Mouse (Mus musculus) MEL (cell line): ENCODE measurements at regions not wholly inside any gene's neighbourhood (a gene's known extent, or its start where the extent isn't known, plus 50 kb on each side); places are given as distances from the start of the nearest gene placed in this dataset.

ENCODE experiments used
- DNase-seq: peaks from one replicate; pipeline ENCODE4 v3.0.0; 2011; ENCODE audit warnings: low read depth, low spot score
- H3K27ac ChIP-seq: 2 replicates; pipeline ENCODE4 v1.5.1; 2012; ENCODE audit warnings: low read depth, mild to moderate bottlenecking, control low read depth, low read length, moderate library complexity; ENCODE audit not compliant: control insufficient read depth
- H3K27me3 ChIP-seq, 2 experiments: fragments of 150-350 bp in 1 of 2; sonication (generic) in 1 of 2; 2 replicates each; pipeline ENCODE4 v1.6.1; 2012; ENCODE audit warnings: low read length in 2 of 2, mild to moderate bottlenecking in 2 of 2, improper control_type of control experiment in 1 of 2, moderate library complexity in 1 of 2; ENCODE audit not compliant: insufficient read depth in 2 of 2, control insufficient read depth in 1 of 2
- H3K36me3 ChIP-seq, 2 experiments: 2 replicates each; pipeline ENCODE4 v1.6.1; 2012 to 2014; ENCODE audit warnings: low read length in 2 of 2, improper control_type of control experiment in 1 of 2, inconsistent platforms in 1 of 2, mild to moderate bottlenecking in 1 of 2; ENCODE audit not compliant: insufficient read depth in 2 of 2, control insufficient read depth in 1 of 2
- H3K4me1 ChIP-seq, 2 experiments: fragments of 150-350 bp in 1 of 2; sonication (generic) in 1 of 2; 2 replicates each; pipeline ENCODE4 v1.6.1; 2012; ENCODE audit warnings: low read length in 2 of 2, improper control_type of control experiment in 1 of 2, mild to moderate bottlenecking in 1 of 2; ENCODE audit not compliant: insufficient read depth in 2 of 2, control insufficient read depth in 1 of 2
- H3K4me3 ChIP-seq, 2 experiments: fragments of 150-350 bp in 1 of 2; sonication (generic) in 1 of 2; 2 replicates each; pipeline ENCODE4 v1.5.1; 2012; ENCODE audit warnings: low read depth in 2 of 2, low read length in 2 of 2, mild to moderate bottlenecking in 2 of 2, moderate library complexity in 2 of 2, control low read depth in 1 of 2, improper control_type of control experiment in 1 of 2; ENCODE audit not compliant: control insufficient read depth in 1 of 2, insufficient read depth in 1 of 2
- H3K79me2 ChIP-seq: 2 replicates; pipeline ENCODE4 v1.6.1; 2012; ENCODE audit warnings: mild to moderate bottlenecking, low read length, moderate library complexity; ENCODE audit not compliant: control insufficient read depth, poor library complexity, insufficient read depth
- H3K9ac ChIP-seq: 2 replicates; pipeline ENCODE4 v1.6.1; 2012; ENCODE audit warnings: low read depth, mild to moderate bottlenecking, control low read depth, low read length, moderate library complexity; ENCODE audit not compliant: control insufficient read depth, poor library complexity, severe bottlenecking
- H3K9me3 ChIP-seq: fragments of 150-350 bp; sonication (generic); replicated peaks from 2 replicates; pipeline ENCODE4 v1.6.1; 2012; ENCODE audit warnings: mild to moderate bottlenecking, low read length, improper control_type of control experiment, moderate library complexity; ENCODE audit not compliant: insufficient read depth
- CHD1 ChIP-seq: IDR thresholded peaks from 2 replicates; pipeline ENCODE4 v1.6.1; 2012; ENCODE audit warnings: low read depth, mild to moderate bottlenecking, inconsistent platforms, low read length, improper control_type of control experiment
- CTCF ChIP-seq, 3 experiments: IDR thresholded peaks in 2 of 3; conservative IDR thresholded peaks in 1 of 3; 2 replicates each; pipeline ENCODE4 v1.5.1; 2011 to 2012; ENCODE audit warnings: low read length in 3 of 3, low read depth in 2 of 3, mild to moderate bottlenecking in 2 of 3, improper control_type of control experiment in 1 of 3, inconsistent platforms in 1 of 3, mixed read lengths in 1 of 3, moderate library complexity in 1 of 3; ENCODE audit not compliant: control insufficient read depth in 1 of 3, insufficient read depth in 1 of 3, poor library complexity in 1 of 3, severe bottlenecking in 1 of 3
- E2F4 ChIP-seq: IDR thresholded peaks from 2 replicates; pipeline ENCODE4 v1.6.1; 2011; ENCODE audit warnings: low read depth, low read length, improper control_type of control experiment, borderline replicate concordance
- ETS1 ChIP-seq: IDR thresholded peaks from 2 replicates; pipeline ENCODE4 v1.6.1; 2012; ENCODE audit warnings: low read depth, mild to moderate bottlenecking, inconsistent platforms, low read length, improper control_type of control experiment, moderate library complexity
- GABPA ChIP-seq: IDR thresholded peaks from 2 replicates; pipeline ENCODE4 v1.6.1; 2012; ENCODE audit warnings: low read depth, mild to moderate bottlenecking, inconsistent platforms, low read length, improper control_type of control experiment, moderate library complexity
- HCFC1 ChIP-seq: IDR thresholded peaks from 2 replicates; pipeline ENCODE4 v1.6.1; 2012; ENCODE audit warnings: low read depth, mild to moderate bottlenecking, inconsistent platforms, low read length, improper control_type of control experiment, moderate library complexity
- KAT2A ChIP-seq: conservative IDR thresholded peaks from 2 replicates; pipeline ENCODE4 v1.6.1; 2012; ENCODE audit warnings: low read depth, low read length, improper control_type of control experiment, inconsistent platforms
- MAFK ChIP-seq: IDR thresholded peaks from 2 replicates; pipeline ENCODE4 v1.6.1; 2011; ENCODE audit warnings: low read depth, mild to moderate bottlenecking, low read length, improper control_type of control experiment, borderline replicate concordance
- MAX ChIP-seq: IDR thresholded peaks from 2 replicates; pipeline ENCODE4 v1.6.1; 2011; ENCODE audit warnings: low read length, improper control_type of control experiment
- MEF2A ChIP-seq: IDR thresholded peaks from 2 replicates; pipeline ENCODE4 v1.6.1; 2014; ENCODE audit warnings: low read depth, mild to moderate bottlenecking, inconsistent platforms, low read length, improper control_type of control experiment; ENCODE audit not compliant: poor library complexity, insufficient replicate concordance, severe bottlenecking; ENCODE audit errors: extremely low read depth
- MXI1 ChIP-seq: IDR thresholded peaks from 2 replicates; pipeline ENCODE4 v1.6.1; 2011; ENCODE audit warnings: mild to moderate bottlenecking, low read depth, low read length, improper control_type of control experiment
- NRF1 ChIP-seq: IDR thresholded peaks from 2 replicates; pipeline ENCODE4 v1.6.1; 2014; ENCODE audit warnings: low read depth, mild to moderate bottlenecking, inconsistent platforms, low read length, improper control_type of control experiment, moderate library complexity; ENCODE audit not compliant: poor library complexity, insufficient read depth, severe bottlenecking
- POLR2A ChIP-seq, 2 experiments: IDR thresholded peaks; 2 replicates each; pipeline ENCODE4 v1.6.1; 2011 to 2012; ENCODE audit warnings: low read length in 2 of 2, mild to moderate bottlenecking in 2 of 2, control low read depth in 1 of 2, improper control_type of control experiment in 1 of 2, low read depth in 1 of 2, moderate library complexity in 1 of 2; ENCODE audit not compliant: control insufficient read depth in 1 of 2, insufficient read depth in 1 of 2, poor library complexity in 1 of 2
- RAD21 ChIP-seq: IDR thresholded peaks from 2 replicates; pipeline ENCODE4 v1.6.1; 2011; ENCODE audit warnings: mild to moderate bottlenecking, low read depth, low read length, improper control_type of control experiment
- SMC3 ChIP-seq: IDR thresholded peaks from 2 replicates; pipeline ENCODE4 v1.6.1; 2011; ENCODE audit warnings: low read depth, low read length, improper control_type of control experiment
- TAL1 ChIP-seq: IDR thresholded peaks from 2 replicates; pipeline ENCODE4 v1.6.1; 2012; ENCODE audit warnings: mild to moderate bottlenecking, inconsistent platforms, low read length, moderate library complexity, mixed read lengths
- TBP ChIP-seq: IDR thresholded peaks from 2 replicates; pipeline ENCODE4 v1.8.0; 2011; ENCODE audit warnings: low read depth, low read length, improper control_type of control experiment
- TCF12 ChIP-seq: IDR thresholded peaks from 2 replicates; pipeline ENCODE4 v1.6.1; 2014; ENCODE audit warnings: low read depth, mild to moderate bottlenecking, inconsistent platforms, low read length, improper control_type of control experiment, moderate library complexity
- UBTF ChIP-seq: IDR thresholded peaks from 2 replicates; pipeline ENCODE4 v1.6.1; 2012; ENCODE audit warnings: low read depth, mild to moderate bottlenecking, inconsistent platforms, low read length, improper control_type of control experiment, moderate library complexity, borderline replicate concordance; ENCODE audit not compliant: insufficient read depth
- USF1 ChIP-seq: IDR thresholded peaks from 2 replicates; pipeline ENCODE4 v1.6.1; 2014; ENCODE audit warnings: low read depth, mild to moderate bottlenecking, inconsistent platforms, low read length, improper control_type of control experiment, moderate library complexity
- USF2 ChIP-seq, 2 experiments: IDR thresholded peaks; 2 replicates each; pipeline ENCODE4 v1.6.1; 2011 to 2012; ENCODE audit warnings: improper control_type of control experiment in 2 of 2, low read length in 2 of 2, borderline replicate concordance in 1 of 2, inconsistent platforms in 1 of 2, low read depth in 1 of 2, mild to moderate bottlenecking in 1 of 2; ENCODE audit not compliant: insufficient read depth in 1 of 2
- ZMIZ1 ChIP-seq: IDR thresholded peaks from 2 replicates; pipeline ENCODE4 v1.6.1; 2012; ENCODE audit warnings: low read depth, mild to moderate bottlenecking, inconsistent platforms, low read length, improper control_type of control experiment, moderate library complexity

DNA sequence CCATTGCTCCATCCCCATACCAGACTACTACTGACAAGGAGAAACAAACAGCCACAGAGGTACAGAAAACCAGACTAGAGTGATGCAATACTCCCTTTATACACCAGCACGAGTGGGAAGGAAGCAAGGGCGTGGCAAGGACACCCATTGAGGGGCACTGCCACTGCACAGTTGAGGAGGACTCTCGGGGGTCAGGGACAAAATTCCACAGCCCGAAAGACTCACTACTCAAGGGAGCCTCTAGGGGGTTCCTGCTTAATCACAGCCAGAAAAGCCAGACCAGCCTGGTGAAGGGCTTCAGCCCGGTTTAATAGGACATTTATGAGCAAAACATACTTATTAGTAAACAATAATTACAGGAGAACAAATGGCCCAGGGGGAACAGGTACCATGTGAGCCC lies 146.0 kb upstream of the Zfp703 start:
- no peak overlapping the region for H3K9ac ChIP-seq
- H3K27me3 ChIP-seq: no peaks in the 10 kb centered on the region
- no peak for TF ChIP-seq MAX
- no peak for TF ChIP-seq TAL1
- no peak for TF ChIP-seq CTCF (IDR thresholded peaks at IDR 0.05 in 2 of 3, conservative IDR thresholded peaks at IDR 0.05 in 1 of 3; ENCODE audit: control insufficient read depth in 1 of 3, insufficient read depth in 1 of 3, low read depth in 2 of 3, low read length in 3 of 3, poor library complexity in 1 of 3, severe bottlenecking in 1 of 3)
- TF ChIP-seq RAD21: no peak
- no peak for TF ChIP-seq MAFK
- no peak for TF ChIP-seq MXI1
- H3K9me3 ChIP-seq: no peaks in the 10 kb centered on the region; the same call in 1 of the 2 replicates
- no peaks in the 10 kb centered on the region for H3K36me3 ChIP-seq
- no peaks in the 10 kb centered on the region for H3K4me1 ChIP-seq
- no peak overlapping the region for H3K27ac ChIP-seq
- H3K4me3 ChIP-seq: no peak overlapping the region
- H3K79me2 ChIP-seq: no peaks in the 10 kb centered on the region
- DNase-seq: no peak

GRCm38 (mm10) chr8:26831790-26832189 lies 145.3 kb upstream of the Zfp703 start:
- no peaks in the 10 kb centered on the region for H3K27me3 ChIP-seq

GRCm38 (mm10) chr8:26832546-26832945 lies 144.6 kb upstream of the Zfp703 start:
- DNase-seq: no peak
- Histone ChIP-seq H3K79me2 (no peaks in the 10 kb centered on the region), H3K27ac (no peak overlapping the region), H3K9ac (no peak overlapping the region), H3K36me3 (no peaks in the 10 kb centered on the region), H3K4me1 (no peaks in the 10 kb centered on the region), H3K4me3 (no peak overlapping the region), H3K27me3 (no peaks in the 10 kb centered on the region), H3K9me3 (no peaks in the 10 kb centered on the region; the same call in 1 of the 2 replicates)
- TF ChIP-seq HCFC1 (no peak), USF1 (no peak), UBTF (no peak), TCF12 (no peak), ETS1 (no peak), RAD21 (no peak), SMC3 (no peak), KAT2A (no peak), CHD1 (no peak), NRF1 (no peak), USF2 (IDR thresholded peaks at IDR 0.05; ENCODE audit: borderline replicate concordance in 1 of 2, insufficient read depth in 1 of 2, low read depth in 1 of 2, low read length in 2 of 2) (no peak), TBP (no peak), MEF2A (no peak)

More at GRCm38 (mm10) chr8:26831790-26832189, 145.3 kb upstream of the Zfp703 start:
- DNase-seq: no peak
- Histone ChIP-seq H3K79me2 (no peaks in the 10 kb centered on the region), H3K36me3 (no peaks in the 10 kb centered on the region), H3K9ac (no peak overlapping the region), H3K27ac (no peak overlapping the region), H3K9me3 (no peaks in the 10 kb centered on the region; the same call in 1 of the 2 replicates), H3K4me1 (no peaks in the 10 kb centered on the region), H3K4me3 (no peak overlapping the region)
- TF ChIP-seq CHD1 (no peak), ZMIZ1 (no peak), UBTF (no peak), MAX (no peak), SMC3 (no peak), POLR2A (IDR thresholded peaks at IDR 0.05; ENCODE audit: control insufficient read depth in 1 of 2, insufficient read depth in 1 of 2, low read depth in 1 of 2, low read length in 2 of 2, poor library complexity in 1 of 2) (no peak), E2F4 (no peak), GABPA (no peak)
